Mouse (Mus musculus) cerebellum, adult 2 months (tissue): Measurements from ENCODE around the gene Rest.

Source experiments
- CTCF ChIP-seq: fragments of 200-500 bp; IDR thresholded peaks from 2 replicates; pipeline ENCODE4 v1.5.1; 2011; ENCODE audit warnings: low read depth, mild to moderate bottlenecking, control low read depth, low read length, moderate library complexity, borderline replicate concordance; ENCODE audit not compliant: insufficient read depth
- POLR2A ChIP-seq: fragments of 200-500 bp; IDR thresholded peaks from 2 replicates; pipeline ENCODE4 v1.6.1; 2011; ENCODE audit warnings: low read length, control low read depth, borderline replicate concordance; ENCODE audit not compliant: insufficient read depth

GRCm38 (mm10) chr5:77277204-77277603 is 11.9 kb downstream of the Rest start:
- no peak for TF ChIP-seq POLR2A
- TF ChIP-seq CTCF: no peak
